In the genomic region with DNA sequence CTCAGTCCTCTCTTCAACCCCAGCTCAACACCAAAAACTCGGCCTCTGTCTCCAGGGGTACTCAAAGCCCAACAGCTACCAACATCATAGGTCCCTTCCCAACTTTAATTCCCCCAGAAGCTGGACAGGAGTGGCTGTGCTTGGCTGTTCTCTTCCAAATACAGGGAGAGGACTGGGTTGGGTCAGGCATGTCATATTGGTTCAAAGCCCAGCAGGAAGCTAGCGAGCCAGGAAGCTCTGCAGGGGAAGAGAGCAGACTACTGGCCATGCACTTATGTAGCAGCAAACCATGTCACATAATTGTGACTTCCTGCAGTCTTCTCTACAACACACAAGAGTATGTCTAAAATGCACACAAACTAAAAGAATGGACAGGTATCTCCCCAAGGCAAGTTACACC, we compare ENCODE assay signal across 10 mouse cellular contexts. TPM values are rescaled to one million over a fixed set of nuclear protein-coding genes. Genes with fewer than 3 reads are reported as not detected.
DNase-seq lines count a peak whose midpoint lies in the region; ATAC-seq and TF ChIP-seq lines count a peak whose summit lies in the region.
"Had no signal": no experiment of that assay in that cellular context is flagged by ENCODE, and none has a peak within 500 bp of the region (broad histone marks: within the 10 kb centered on the region; RNA-seq: fewer than 3 reads in every experiment).

No protein-coding gene starts in this region.

- H3K4me3 ChIP-seq in cerebellum, adult 2 months (replicated peaks; ENCODE audit: insufficient read depth, low read depth, low read length), result no peak overlapping the region
- H3K4me3 ChIP-seq in megakaryocyte, embryonic 14.5 days (replicated peaks), result peak overlapping the region; percentile 29
- H3K4me3 ChIP-seq: embryonic facial prominence, embryonic 13.5 days had no signal

- no peak for TF ChIP-seq POLR2A in cerebellum, adult 2 months (IDR thresholded peaks at IDR 0.05; ENCODE audit: borderline replicate concordance, insufficient read depth, low read length)

- WGBS in cerebellum, adult 2 months, result 33% methylated on average over 2 of the region's 2 CpGs

- H3K27ac ChIP-seq in cerebellum, adult 2 months (ENCODE audit: insufficient read depth, low read length), result peak overlapping the region; percentile 89
- H3K27ac ChIP-seq: embryonic facial prominence, embryonic 13.5 days had no signal

- TF ChIP-seq CTCF in cerebellum, adult 2 months (IDR thresholded peaks at IDR 0.05; ENCODE audit: borderline replicate concordance, insufficient read depth, low read depth, low read length), result no peak

- no peak for ATAC-seq in megakaryocyte, adult 5-6 weeks (ENCODE audit: poor library complexity, severe bottlenecking)

- peaks cover 82% of the 10 kb centered on the region for H3K4me1 ChIP-seq in cerebellum, adult 2 months (ENCODE audit: control insufficient read depth, insufficient read depth, low read length)
- peaks cover 100% of the 10 kb centered on the region for H3K4me1 ChIP-seq in megakaryocyte, embryonic 14.5 days

- no peaks in the 10 kb centered on the region for H3K27me3 ChIP-seq in cerebellum, adult 2 months (ENCODE audit: control insufficient read depth, insufficient read depth, low read length)
- no peaks in the 10 kb centered on the region for H3K27me3 ChIP-seq in megakaryocyte, embryonic 14.5 days (replicated peaks)
- H3K27me3 ChIP-seq: embryonic facial prominence, embryonic 13.5 days had no signal

- peaks cover 90% of the 10 kb centered on the region for H3K36me3 ChIP-seq in megakaryocyte, embryonic 14.5 days (replicated peaks; ENCODE audit: low read length)

- DNase-seq in cerebellum, adult 2 months, result peak in 1 of 2 experiments; percentile 21
- DNase-seq in cerebellum, postnatal 4 days (ENCODE audit: low spot score in 2 of 2), result no peak
- peak; percentile 30 for DNase-seq in kidney, adult 11 months
- no peak for DNase-seq in kidney, adult 18-20 months
- DNase-seq in lung, postnatal 4 days, result peak; percentile 15 to 29
- no peak for DNase-seq in right cerebral cortex, adult 18-20 months
- DNase-seq: retina, postnatal 1 day had no signal

- H3K9me3 ChIP-seq in megakaryocyte, embryonic 14.5 days, result no peaks in the 10 kb centered on the region
- H3K9me3 ChIP-seq: embryonic facial prominence, embryonic 13.5 days had no signal

RNA-seq across cellular contexts. Expression of a gene that starts 11.6 kb away (rescaled TPM):
- 37.3 and 37.8 TPM in 2 replicates for polyA plus RNA-seq in cerebellum, adult 2 months (2012; rRNA removed)
- 22.1 and 77.4 TPM in 2 replicates for polyA plus RNA-seq in megakaryocyte, embryonic 14.5 days (2012; ENCODE audit: insufficient read depth, low replicate concordance)
- 21.7 and 26.3 TPM in 2 replicates for total RNA-seq in megakaryocyte, adult 5-6 weeks (2015)
- 11.3 and 18.9 TPM in 2 replicates for total RNA-seq in megakaryocyte, adult 5-6 weeks (2017)

RNA-seq across cellular contexts. Expression of a gene that starts 50.4 kb away (rescaled TPM):
- polyA plus RNA-seq in cerebellum, adult 2 months (2012; rRNA removed), result 44.7 and 46.3 TPM in 2 replicates
- polyA plus RNA-seq in megakaryocyte, embryonic 14.5 days (2012; ENCODE audit: insufficient read depth, low replicate concordance), result 4.8 and 8.7 TPM in 2 replicates
- 24.7 and 31.9 TPM in 2 replicates for total RNA-seq in megakaryocyte, adult 5-6 weeks (2015)
- total RNA-seq in megakaryocyte, adult 5-6 weeks (2017), result 34.9 and 35.8 TPM in 2 replicates

RNA-seq across cellular contexts. Expression of a gene that starts 57.0 kb away (rescaled TPM):
- polyA plus RNA-seq in cerebellum, adult 2 months (2012; rRNA removed), result 28.8 and 28.9 TPM in 2 replicates
- polyA plus RNA-seq in megakaryocyte, embryonic 14.5 days (2012; ENCODE audit: insufficient read depth, low replicate concordance), result 1.8 TPM in 1 of 2 replicates, not detected in the other
- 49.4 and 51.6 TPM in 2 replicates for total RNA-seq in megakaryocyte, adult 5-6 weeks (2015)
- 47.6 and 48.0 TPM in 2 replicates for total RNA-seq in megakaryocyte, adult 5-6 weeks (2017)

Comparison
In these comparisons a context has a peak if more than half of its experiments do, and no peak if none do; other contexts are left out.
1. DNase-seq: peak in kidney, adult 11 months (single experiment) and lung, postnatal 4 days (2 of 2); none in cerebellum, postnatal 4 days (0 of 2), kidney, adult 18-20 months (single experiment) and right cerebral cortex, adult 18-20 months (single experiment).
2. RNA of a gene that starts 57.0 kb away (polyA plus RNA-seq): 28.8 to 28.9 TPM in cerebellum, adult 2 months; 1.8 TPM in megakaryocyte, embryonic 14.5 days; every median in the first group is over 10 times any median in the second.